Mouse (Mus musculus) intestine, embryonic 15.5 days (tissue): ENCODE data around the gene Herc2. TPM values are rescaled to one million over a fixed set of nuclear protein-coding genes. Genes with fewer than 3 reads are reported as not detected.

Experiments used
- ATAC-seq: fragments of 200-750 bp; cut with Nextera tagmentation; 2 replicates; pipeline ENCODE4 v1.8.0; 2017; ENCODE audit warnings: moderate TSS enrichment, moderate library complexity
- H3K27ac ChIP-seq: fragments of 300-500 bp; sonication (generic); 2 replicates; pipeline ENCODE4 v1.5.1; 2015; ENCODE audit warnings: mild to moderate bottlenecking, inconsistent platforms
- H3K27me3 ChIP-seq: fragments of 300-500 bp; sonication (generic); replicated peaks from 2 replicates; pipeline ENCODE4 v1.6.1; 2015; ENCODE audit warnings: inconsistent platforms
- H3K36me3 ChIP-seq: fragments of 300-500 bp; sonication (generic); 2 replicates; pipeline ENCODE4 v1.6.1; 2015; ENCODE audit warnings: inconsistent platforms
- H3K4me1 ChIP-seq: fragments of 300-500 bp; sonication (generic); replicated peaks from 2 replicates; pipeline ENCODE4 v1.6.1; 2015; ENCODE audit warnings: inconsistent platforms
- H3K4me2 ChIP-seq: fragments of 300-500 bp; sonication (generic); replicated peaks from 2 replicates; pipeline ENCODE4 v1.6.1; 2015; ENCODE audit warnings: mild to moderate bottlenecking, inconsistent platforms
- H3K4me3 ChIP-seq: fragments of 300-500 bp; sonication (generic); replicated peaks from 2 replicates; pipeline ENCODE4 v1.5.1; 2015; ENCODE audit warnings: inconsistent platforms
- H3K9ac ChIP-seq: fragments of 300-500 bp; sonication (generic); 2 replicates; pipeline ENCODE4 v1.6.1; 2015; ENCODE audit warnings: inconsistent platforms
- H3K9me3 ChIP-seq: fragments of 300-500 bp; sonication (generic); 2 replicates; pipeline ENCODE4 v1.6.1; 2016; ENCODE audit warnings: inconsistent platforms
- WGBS: fragments of 180-500 bp; shearing (Covaris S2); methylation state at CpG from one replicate; pipeline ENCODE4 v1.1.7; 2015; 5-methylcytosine and 5-hydroxymethylcytosine counted together
- polyA plus RNA-seq: library from polyadenylated mRNA; unstranded; fragments of >200 nt; fragmentation: Nextera tagmentation; extraction: Ambion mirVana; gene quantifications from 2 replicates; pipeline ENCODE4 v1.2.1, GENCODE M21; 2015

The Herc2 gene
- polyA plus RNA-seq, 1 experiment from 2014 or later: 17.6 TPM

DNA sequence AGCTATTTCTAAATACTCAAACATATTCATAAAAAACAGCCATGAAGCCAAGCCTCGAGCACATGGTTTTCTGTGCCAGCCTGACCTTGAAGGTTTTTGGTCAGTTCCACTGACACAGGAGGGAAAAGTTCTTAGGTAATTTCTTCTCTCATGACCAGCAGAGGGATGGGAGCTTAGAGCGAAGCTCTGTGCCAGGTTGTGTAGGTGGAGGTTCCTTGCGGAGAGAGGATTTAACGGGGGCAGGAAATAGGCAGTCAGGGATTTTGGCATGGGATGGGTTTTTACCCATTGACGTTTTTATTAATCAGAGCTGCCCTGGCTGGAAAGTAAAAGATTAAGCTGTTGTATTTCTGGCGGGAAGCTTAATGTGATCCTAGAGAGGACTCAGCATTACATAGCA is 170.8 kb downstream of the Herc2 start:
- H3K27ac ChIP-seq: no peak overlapping the region
- no peaks in the 10 kb centered on the region for H3K9me3 ChIP-seq
- no peak overlapping the region for H3K4me2 ChIP-seq
- 0 out of 2 replicates have a peak, but pooled peaks cover 2% of the 10 kb centered on the region for H3K36me3 ChIP-seq
- H3K27me3 ChIP-seq: no peaks in the 10 kb centered on the region
- no peak overlapping the region for H3K9ac ChIP-seq
- H3K4me1 ChIP-seq: no peaks in the 10 kb centered on the region
- WGBS: 91% methylated on average over 6 of the region's 6 CpGs
- H3K4me3 ChIP-seq: no peak overlapping the region
- no peak for ATAC-seq

DNA sequence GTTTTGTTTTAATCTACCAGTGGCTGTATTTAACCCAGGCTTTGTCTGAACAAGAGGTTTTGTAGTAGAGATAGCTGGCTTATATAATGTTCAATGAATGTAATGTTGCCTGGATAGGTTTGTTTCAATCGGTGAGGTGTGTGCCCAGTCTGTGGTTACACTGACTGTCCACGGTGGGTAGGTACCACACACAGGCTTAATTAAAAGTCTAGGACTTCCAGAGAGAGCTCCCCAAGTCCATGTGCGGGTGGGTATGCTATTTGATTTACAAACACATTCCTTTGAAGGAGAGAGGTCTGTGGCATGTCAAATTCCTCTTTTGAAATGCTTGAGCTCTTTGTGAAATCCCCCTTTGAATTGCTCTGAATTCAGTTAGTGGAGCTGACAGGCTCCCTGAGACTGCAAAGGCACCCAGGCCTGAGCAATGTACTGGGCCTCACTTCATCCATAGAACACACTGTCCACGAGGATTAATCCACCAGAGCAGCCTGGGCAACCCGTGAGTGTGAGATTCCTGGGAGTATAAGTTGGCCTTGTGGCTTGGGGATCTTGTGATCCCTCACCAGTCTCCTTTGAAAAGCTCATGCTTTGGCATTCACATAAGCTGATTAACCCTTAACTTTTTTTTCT is 185.9 kb downstream of the Herc2 start:
- H3K4me2 ChIP-seq: no peak overlapping the region
- H3K9ac ChIP-seq: no peak overlapping the region
- ATAC-seq: no peak
- no peak overlapping the region for H3K27ac ChIP-seq
- H3K36me3 ChIP-seq: 0 out of 2 replicates have a peak, but pooled peaks cover 2% of the 10 kb centered on the region
- H3K27me3 ChIP-seq: no peaks in the 10 kb centered on the region
- H3K4me3 ChIP-seq: no peak overlapping the region
- H3K9me3 ChIP-seq: no peaks in the 10 kb centered on the region
- H3K4me1 ChIP-seq: no peaks in the 10 kb centered on the region
- WGBS: 47% methylated on average over 5 of the region's 5 CpGs

DNA sequence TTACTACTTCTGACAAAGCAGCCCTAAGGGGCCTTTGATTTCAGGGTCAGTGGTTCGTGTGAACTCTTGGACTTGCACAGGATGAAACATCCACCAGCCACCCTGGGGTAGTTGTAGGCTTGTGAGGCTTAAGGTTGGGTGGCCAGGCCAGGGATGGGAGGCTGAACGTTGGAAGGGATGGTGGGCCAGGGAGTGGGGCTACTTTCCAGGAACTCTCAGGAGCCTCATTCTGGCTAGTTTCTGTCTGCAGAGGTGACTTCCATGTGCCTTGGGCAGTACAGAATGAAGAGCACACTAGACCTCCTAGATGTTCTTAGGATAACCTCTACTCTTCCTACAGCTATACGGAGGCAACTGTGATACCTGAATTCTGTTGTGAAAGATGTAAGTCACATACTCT is 186.6 kb downstream of the Herc2 start:
- ATAC-seq: no peak
- no peaks in the 10 kb centered on the region for H3K27me3 ChIP-seq
- H3K4me3 ChIP-seq: no peak overlapping the region
- no peak overlapping the region for H3K27ac ChIP-seq
- H3K4me1 ChIP-seq: no peaks in the 10 kb centered on the region
- H3K36me3 ChIP-seq: 0 out of 2 replicates have a peak, but pooled peaks cover 2% of the 10 kb centered on the region
- H3K9ac ChIP-seq: no peak overlapping the region
- no peaks in the 10 kb centered on the region for H3K9me3 ChIP-seq
- WGBS: 90% methylated on average over 3 of the region's 3 CpGs
- no peak overlapping the region for H3K4me2 ChIP-seq

DNA sequence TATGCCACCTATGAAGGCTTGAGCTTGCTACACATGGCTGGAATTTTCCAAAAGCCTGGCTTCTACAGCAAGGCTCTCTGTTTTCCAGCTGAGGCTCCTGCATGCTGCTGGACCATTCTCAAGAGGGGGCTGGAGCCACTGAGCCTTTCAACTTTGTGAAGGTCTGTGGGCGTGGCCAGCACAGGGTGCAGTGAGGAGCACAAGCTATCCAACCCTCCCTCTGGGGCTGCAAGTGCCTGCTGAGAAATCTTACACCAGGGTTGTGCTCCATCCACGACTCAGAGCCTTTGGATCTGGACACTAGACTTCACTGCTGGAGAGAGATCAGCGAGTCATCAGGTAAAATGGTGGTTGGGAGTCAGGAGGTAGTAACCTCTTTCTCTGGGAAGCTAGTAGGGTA is 189.5 kb downstream of the Herc2 start, which contains the start of gene Oca2:
TSS of gene Oca2 (plus strand) at position 218 of the 400 bp plus-strand sequence.
- Histone ChIP-seq H3K4me2 (no peak within 1 kb of the TSS), H3K4me1 (no peaks in the 10 kb centered on the region), H3K9ac (no peak within 1 kb of the TSS), H3K9me3 (no peaks in the 10 kb centered on the region), H3K27ac (no peak within 1 kb of the TSS), H3K4me3 (no peak within 1 kb of the TSS), H3K27me3 (no peaks in the 10 kb centered on the region), H3K36me3 (no peaks in the 10 kb centered on the region)
- no peak for ATAC-seq
- 39% methylated on average over 3 of the region's 3 CpGs for WGBS

DNA sequence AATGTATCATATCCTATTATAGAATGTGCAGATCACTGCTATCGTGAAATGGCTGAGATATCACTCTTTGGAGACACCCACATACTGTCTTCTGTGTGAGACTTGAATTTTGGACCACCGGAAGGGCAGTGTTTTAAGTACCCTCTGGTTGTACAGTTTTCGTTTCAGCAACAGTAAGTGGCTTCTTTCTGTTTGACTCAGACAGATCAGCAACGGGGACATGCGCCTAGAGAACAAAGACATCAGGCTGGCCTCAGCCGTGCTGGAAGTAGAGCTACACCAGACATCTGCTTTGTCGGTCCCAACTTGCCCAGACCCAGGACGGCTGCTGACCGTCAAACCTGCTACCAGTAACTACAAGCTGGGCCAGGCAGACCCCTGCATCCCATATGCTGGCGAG is 204.6 kb downstream of the Herc2 start:
- Histone ChIP-seq H3K36me3 (no peaks in the 10 kb centered on the region), H3K27ac (no peak overlapping the region), H3K27me3 (no peaks in the 10 kb centered on the region), H3K4me2 (no peak overlapping the region), H3K9me3 (no peaks in the 10 kb centered on the region), H3K4me1 (no peaks in the 10 kb centered on the region), H3K4me3 (no peak overlapping the region), H3K9ac (no peak overlapping the region)
- WGBS: 80% methylated on average over 10 of the region's 10 CpGs
- no peak for ATAC-seq

DNA sequence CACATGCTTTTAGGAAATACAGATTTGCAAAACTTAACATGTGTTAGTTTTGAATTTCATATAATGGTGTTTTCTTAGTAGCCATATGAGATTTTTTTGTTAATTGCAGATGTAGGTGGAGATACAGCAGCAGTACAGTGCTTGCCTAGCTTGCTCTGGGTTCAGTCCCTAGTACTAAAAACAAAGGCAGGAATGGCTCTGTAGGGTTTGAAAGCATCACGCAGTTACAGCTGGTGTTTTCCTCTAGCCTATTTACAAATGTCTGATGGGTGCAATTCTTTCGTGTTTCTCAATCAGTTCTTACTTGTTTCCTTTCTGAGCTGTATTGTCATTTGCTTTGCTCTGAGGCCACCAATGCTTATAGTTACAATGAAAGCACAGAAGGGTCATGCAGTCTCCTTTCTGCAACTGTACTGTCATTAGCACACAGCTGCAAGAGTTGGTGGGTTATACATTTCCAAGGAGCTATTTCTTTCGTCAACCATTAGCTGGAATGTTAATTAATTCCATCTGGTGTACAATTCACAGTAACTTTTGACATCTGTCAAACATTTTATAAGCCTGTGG is 208.0 kb downstream of the Herc2 start:
- Histone ChIP-seq H3K36me3 (no peaks in the 10 kb centered on the region), H3K9ac (no peak overlapping the region), H3K27ac (no peak overlapping the region), H3K4me1 (no peaks in the 10 kb centered on the region), H3K4me2 (no peak overlapping the region), H3K9me3 (no peaks in the 10 kb centered on the region), H3K4me3 (no peak overlapping the region), H3K27me3 (no peaks in the 10 kb centered on the region)
- ATAC-seq: no peak
- WGBS: 78% methylated on average over 3 of the region's 3 CpGs

DNA sequence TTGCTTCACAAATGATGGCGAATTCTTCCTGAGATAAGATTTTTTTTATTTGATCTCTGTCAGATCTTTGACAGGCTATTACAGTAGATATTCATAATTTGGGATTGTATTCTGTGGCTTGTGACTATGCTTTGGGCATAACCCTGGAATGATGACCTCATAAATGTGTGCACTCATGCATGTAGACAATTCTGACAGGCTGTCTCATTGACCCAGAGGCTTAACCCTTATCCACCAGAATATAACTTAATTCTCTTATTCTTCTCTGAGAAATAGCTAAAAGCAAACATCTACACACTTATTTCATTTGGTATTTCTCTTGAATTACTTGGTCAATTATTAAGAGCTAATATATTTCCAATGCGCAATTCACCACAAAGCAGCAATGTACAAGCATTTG is 227.5 kb downstream of the Herc2 start:
- no peak for ATAC-seq
- H3K36me3 ChIP-seq: no peaks in the 10 kb centered on the region
- no peaks in the 10 kb centered on the region for H3K4me1 ChIP-seq
- 88% methylated on average over 2 of the region's 2 CpGs for WGBS
- no peaks in the 10 kb centered on the region for H3K27me3 ChIP-seq
- no peak overlapping the region for H3K4me2 ChIP-seq
- no peak overlapping the region for H3K27ac ChIP-seq
- no peak overlapping the region for H3K4me3 ChIP-seq
- H3K9ac ChIP-seq: no peak overlapping the region
- no peaks in the 10 kb centered on the region for H3K9me3 ChIP-seq

Other genes with a start within 250 kb of the Herc2 start
- gene Cyfip1, start 208.5 kb upstream of the Herc2 start, polyA plus RNA-seq: 94.6 and 94.7 TPM in 2 replicates
- 56.6 and 63.9 TPM in 2 replicates for gene Nipa2, start 87.7 kb upstream of the Herc2 start, polyA plus RNA-seq
- 6.2 and 6.4 TPM in 2 replicates for gene Nipa1, start 30.2 kb upstream of the Herc2 start, polyA plus RNA-seq
- 0.10 TPM in 1 of 2 replicates, not detected in the other for gene Oca2, start 189.6 kb downstream of the Herc2 start, polyA plus RNA-seq